20 mouse cellular contexts compared by ENCODE assay signal in genomic region chr13:38287960-38288359, GRCm38 (mm10). TPM values are rescaled to one million over a fixed set of nuclear protein-coding genes. Genes with fewer than 3 reads are reported as not detected.
"Had no signal": no experiment of that assay in that cellular context is flagged by ENCODE, and none has a peak within 500 bp of the region (broad histone marks: within the 10 kb centered on the region; RNA-seq: fewer than 3 reads in every experiment).

No protein-coding gene starts in this region.

- H3K9me3 ChIP-seq: limb, embryonic 10.5 days; limb, embryonic 13.5 days; liver, embryonic 13.5 days; midbrain, embryonic 12.5 days; midbrain, embryonic 15.5 days; neural tube, embryonic 12.5 days; neural tube, embryonic 15.5 days had no signal

- H3K9ac ChIP-seq: limb, embryonic 13.5 days; liver, embryonic 13.5 days; midbrain, embryonic 12.5 days; midbrain, embryonic 15.5 days; neural tube, embryonic 12.5 days; neural tube, embryonic 15.5 days had no signal

- ATAC-seq: midbrain, embryonic 15.5 days had no signal

- DNase-seq: kidney, postnatal 25 days; layer of hippocampus, adult 9-11 months; liver; liver, embryonic 13.5 days; lung, adult 2 months; lung, postnatal 14 days; lung, postnatal 4 days; retina, postnatal 1 day; thymus, adult 2 months; thymus, postnatal 14 days had no signal

- H3K4me1 ChIP-seq: liver, embryonic 13.5 days had no signal

- H3K4me3 ChIP-seq: layer of hippocampus, adult 2 months; limb, embryonic 10.5 days; limb, embryonic 13.5 days; liver, embryonic 13.5 days; midbrain, embryonic 12.5 days; midbrain, embryonic 15.5 days; neural tube, embryonic 12.5 days; neural tube, embryonic 15.5 days had no signal

- H3K27me3 ChIP-seq: limb, embryonic 13.5 days; liver, embryonic 13.5 days; midbrain, embryonic 12.5 days; midbrain, embryonic 15.5 days; neural tube, embryonic 12.5 days; neural tube, embryonic 15.5 days had no signal

- H3K27ac ChIP-seq: kidney, postnatal 0 days; layer of hippocampus, adult 2 months; liver, embryonic 13.5 days; midbrain, embryonic 12.5 days; midbrain, embryonic 15.5 days; neural tube, embryonic 12.5 days; neural tube, embryonic 15.5 days; stomach, postnatal 0 days had no signal

- H3K36me3 ChIP-seq: limb, embryonic 10.5 days; limb, embryonic 13.5 days; liver, embryonic 13.5 days; midbrain, embryonic 12.5 days; midbrain, embryonic 15.5 days; neural tube, embryonic 12.5 days; neural tube, embryonic 15.5 days had no signal

- H3K4me2 ChIP-seq: limb, embryonic 13.5 days; liver, embryonic 13.5 days; midbrain, embryonic 12.5 days; midbrain, embryonic 15.5 days; neural tube, embryonic 12.5 days; neural tube, embryonic 15.5 days had no signal

RNA-seq across cellular contexts. Expression of gene Bmp6, which starts 56.9 kb away (rescaled TPM):
- total RNA-seq: megakaryocyte, adult 5-6 weeks had no signal
